Mouse (Mus musculus) heart, adult 2 months (tissue): ENCODE data around the gene F2r.

Source experiments
- CTCF ChIP-seq: fragments of 200-600 bp; IDR thresholded peaks from 2 replicates; pipeline ENCODE4 v1.8.1; 2022; ENCODE audit warnings: antibody characterized with exemption, mild to moderate bottlenecking, moderate library complexity
- POLR2A ChIP-seq: fragments of 200-500 bp; IDR thresholded peaks from 2 replicates; pipeline ENCODE4 v1.6.1; 2011; ENCODE audit warnings: mild to moderate bottlenecking, low read depth, low read length, control low read depth; ENCODE audit not compliant: insufficient read depth

- no peak for TF ChIP-seq POLR2A
- no peak for TF ChIP-seq CTCF
Measured at GRCm38 (mm10) chr13:95616512-95616911, 1.8 kb downstream of the F2r start.
